Mouse (Mus musculus) intestine, embryonic 16.5 days (tissue): ENCODE measurements around the gene Copg1. TPM values are rescaled to one million over a fixed set of nuclear protein-coding genes. Genes with fewer than 3 reads are reported as not detected.

Source experiments
- polyA plus RNA-seq: library from polyadenylated mRNA; unstranded; fragments of >200 nt; fragmentation: Nextera tagmentation; extraction: Ambion mirVana; gene quantifications from 2 replicates; pipeline ENCODE4 v1.2.1, GENCODE M21; 2015

The Copg1 gene
- polyA plus RNA-seq, 1 experiment from 2014 or later = 162 TPM

Other genes with a start within 250 kb of the Copg1 start
- gene Aplf, start 215.6 kb upstream of the Copg1 start, polyA plus RNA-seq = 13.0 and 14.2 TPM in 2 replicates
- gene Efcc1, start 156.9 kb upstream of the Copg1 start, polyA plus RNA-seq = 0.69 and 0.73 TPM in 2 replicates
- 1.5 and 2.0 TPM in 2 replicates for gene Gp9, start 109.7 kb upstream of the Copg1 start, polyA plus RNA-seq
- 11.3 and 12.2 TPM in 2 replicates for gene Rab43, start 75.7 kb upstream of the Copg1 start, polyA plus RNA-seq
- gene Gm45140, start 52.0 kb upstream of the Copg1 start, polyA plus RNA-seq = 3.7 and 4.1 TPM in 2 replicates
- gene Isy1, start 49.0 kb upstream of the Copg1 start, polyA plus RNA-seq = 42.5 and 50.5 TPM in 2 replicates
- gene Cnbp, start 36.7 kb upstream of the Copg1 start, polyA plus RNA-seq = 831 and 949 TPM in 2 replicates
- gene Hmces, start 26.1 kb downstream of the Copg1 start, polyA plus RNA-seq = 31.6 and 35.6 TPM in 2 replicates
- 2.4 and 4.1 TPM in 2 replicates for gene H1fx, start 93.8 kb downstream of the Copg1 start, polyA plus RNA-seq
- 286 and 289 TPM in 2 replicates for gene Rab7, start 157.5 kb downstream of the Copg1 start, polyA plus RNA-seq
- gene Rpn1, start 196.7 kb downstream of the Copg1 start, polyA plus RNA-seq = 453 and 462 TPM in 2 replicates